8 mouse cellular contexts compared by ENCODE assay signal in the genomic region with DNA sequence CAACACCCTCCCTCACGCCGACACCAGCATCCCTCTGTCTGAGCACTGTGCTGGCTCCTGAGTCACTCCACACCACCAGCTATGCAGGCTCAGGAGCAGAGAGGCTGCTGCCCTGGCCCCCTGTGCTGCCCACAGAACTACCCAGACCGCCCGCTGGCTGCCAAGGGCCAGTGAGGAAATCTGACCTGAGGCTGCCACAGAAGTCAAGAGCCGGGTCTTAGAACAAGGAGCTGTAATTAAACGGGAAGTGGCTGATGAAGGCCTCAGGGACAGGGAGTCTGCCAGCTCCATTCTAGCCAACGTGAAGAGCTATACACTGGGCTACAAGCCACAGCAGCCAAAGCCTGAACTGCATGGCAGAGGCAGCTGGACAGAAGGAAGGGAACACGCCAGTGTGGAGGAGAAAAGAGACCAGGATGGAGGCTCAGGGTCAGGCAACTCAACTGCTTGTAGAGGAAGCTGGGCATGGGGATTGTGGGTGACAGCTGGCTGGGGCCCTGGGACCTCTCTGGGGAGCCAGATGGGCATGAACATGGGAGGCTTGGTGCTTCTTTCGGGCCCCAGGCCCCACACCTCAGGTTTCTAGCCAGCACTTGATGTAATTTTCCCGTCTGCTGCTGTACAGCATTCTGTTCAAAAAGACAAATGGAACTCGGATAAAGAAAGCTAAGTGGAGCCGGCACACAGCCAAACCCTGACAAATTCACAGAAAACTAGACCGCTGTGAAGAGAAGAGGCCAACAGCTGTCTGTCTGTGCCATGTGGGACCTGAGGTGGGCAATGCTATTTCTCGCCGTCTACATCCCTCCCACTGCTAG. TPM values are rescaled to one million over a fixed set of nuclear protein-coding genes. Genes with fewer than 3 reads are reported as not detected.
DNase-seq lines count a peak whose midpoint lies in the region; ATAC-seq lines count a peak whose summit lies in the region.

No protein-coding gene starts in this region.

- H3K9ac ChIP-seq in hindbrain, embryonic 11.5 days (ENCODE audit: low read depth, low read length), result peak overlapping the region; percentile 37

- DNase-seq in kidney, postnatal 14 days, result peak; percentile 41
- no peak for DNase-seq in kidney, adult 8-10 months
- DNase-seq in embryonic facial prominence, embryonic 10.5 days (ENCODE audit: low spot score), result no peak
- no peak for DNase-seq in hindbrain, embryonic 11.5 days (ENCODE audit: low spot score)
- DNase-seq in lung, postnatal 25 days (ENCODE audit: low spot score), result peak; percentile 43
- no peak for DNase-seq in adrenal gland, postnatal 25 days
- no peak for DNase-seq in ovary, postnatal 14 days (ENCODE audit: low spot score)

- H3K4me1 ChIP-seq in embryonic facial prominence, embryonic 10.5 days, result peaks cover 54% of the 10 kb centered on the region
- H3K4me1 ChIP-seq in hindbrain, embryonic 11.5 days (replicated peaks; ENCODE audit: control insufficient read depth, insufficient read depth, low read length), result peaks cover 17% of the 10 kb centered on the region

- no peaks in the 10 kb centered on the region for H3K27me3 ChIP-seq in embryonic facial prominence, embryonic 10.5 days (replicated peaks; ENCODE audit: low read depth, poor library complexity, severe bottlenecking)
- H3K27me3 ChIP-seq in hindbrain, embryonic 11.5 days (ENCODE audit: control insufficient read depth, insufficient read depth, low read length), result no peaks in the 10 kb centered on the region

- no peak for ATAC-seq in hindbrain, embryonic 11.5 days (ENCODE audit: low FRiP score)
- ATAC-seq in inflammation-experienced regulatory T-cells, adult 6 months, result no peak

- H3K4me3 ChIP-seq in embryonic facial prominence, embryonic 10.5 days, result no peak overlapping the region; the same call in 1 of the 2 replicates
- no peak overlapping the region for H3K4me3 ChIP-seq in hindbrain, embryonic 11.5 days (ENCODE audit: low read depth, low read length)

- H3K27ac ChIP-seq in embryonic facial prominence, embryonic 10.5 days (replicated peaks), result peak overlapping the region; percentile 68
- peak overlapping the region; percentile 71 for H3K27ac ChIP-seq in hindbrain, embryonic 11.5 days (ENCODE audit: low read depth, low read length)

- 67% methylated on average over 15 of the region's 15 CpGs for WGBS in embryonic facial prominence, embryonic 10.5 days
- 73% methylated on average over 15 of the region's 15 CpGs for WGBS in hindbrain, embryonic 11.5 days

- H3K4me2 ChIP-seq in hindbrain, embryonic 11.5 days (replicated peaks; ENCODE audit: low read depth, low read length), result no peak overlapping the region

- H3K9me3 ChIP-seq in embryonic facial prominence, embryonic 10.5 days, result no peaks in the 10 kb centered on the region
- no peaks in the 10 kb centered on the region for H3K9me3 ChIP-seq in hindbrain, embryonic 11.5 days (ENCODE audit: control insufficient read depth, low read length)

- H3K36me3 ChIP-seq in embryonic facial prominence, embryonic 10.5 days (replicated peaks), result peaks cover 44% of the 10 kb centered on the region
- H3K36me3 ChIP-seq in hindbrain, embryonic 11.5 days (ENCODE audit: control insufficient read depth, insufficient read depth, low read length), result 0 out of 2 replicates have a peak, but pooled peaks cover 6% of the 10 kb centered on the region

RNA-seq across cellular contexts. Expression of gene Coro1c, which starts 25.8 kb away (rescaled TPM):
- 178 and 198 TPM in 2 replicates for polyA plus RNA-seq in embryonic facial prominence, embryonic 10.5 days (2016; fragmentation: Nextera tagmentation; extraction: Ambion mirVana)
- polyA plus RNA-seq in hindbrain, embryonic 11.5 days (2014; fragmentation: Nextera tagmentation; extraction: Ambion mirVana), result 192 and 230 TPM in 2 replicates
- 43.3 and 52.6 TPM in 2 replicates for total RNA-seq in adrenal gland, postnatal 25 days (2021)
- 10 to 100 TPM; 46.6 to 88.2 (median 57.2) TPM for polyA plus RNA-seq in inflammation-experienced regulatory T-cells, adult 6 months (2017; shearing (Covaris generic))

RNA-seq across cellular contexts. Expression of gene Selplg, which starts 50.3 kb away (rescaled TPM):
- 0.58 and 0.83 TPM in 2 replicates for polyA plus RNA-seq in embryonic facial prominence, embryonic 10.5 days (2016; fragmentation: Nextera tagmentation; extraction: Ambion mirVana)
- 0.96 and 1.0 TPM in 2 replicates for polyA plus RNA-seq in hindbrain, embryonic 11.5 days (2014; fragmentation: Nextera tagmentation; extraction: Ambion mirVana)
- 1.5 and 3.3 TPM in 2 replicates for total RNA-seq in adrenal gland, postnatal 25 days (2021)
- polyA plus RNA-seq in inflammation-experienced regulatory T-cells, adult 6 months (2017; shearing (Covaris generic)), result 100 to 1,000 TPM; 457 to 620 (median 469) TPM

Comparison
In these comparisons a context has a peak if more than half of its experiments do, and no peak if none do; other contexts are left out.
1. DNase-seq: peak in kidney, postnatal 14 days (single experiment) and lung, postnatal 25 days (single experiment); none in kidney, adult 8-10 months (0 of 2), embryonic facial prominence, embryonic 10.5 days (single experiment), hindbrain, embryonic 11.5 days (single experiment), adrenal gland, postnatal 25 days (single experiment) and ovary, postnatal 14 days (single experiment).
2. RNA of gene Selplg, which starts 50.3 kb away (polyA plus RNA-seq): 457 to 620 TPM in inflammation-experienced regulatory T-cells, adult 6 months; 0.96 to 1.0 TPM in hindbrain, embryonic 11.5 days and 0.58 to 0.83 TPM in embryonic facial prominence, embryonic 10.5 days; every median in the first group is over 100 times any median in the second.